Mouse (Mus musculus) G1E (cell line): ENCODE results near the gene Gm2022.
"Not testable (repeated sequence)": the region's sequence is repeated elsewhere in the genome, so short reads cannot be mapped to it uniquely, and the experiment has no call there.

Experiments
- CTCF ChIP-seq: IDR thresholded peaks from 2 replicates; pipeline ENCODE4 v1.5.1; 2012; ENCODE audit warnings: low read depth, low read length, inconsistent platforms, mixed read lengths
- GATA1 ChIP-seq: IDR thresholded peaks from 2 replicates; pipeline ENCODE4 v1.6.1; 2012; ENCODE audit warnings: borderline replicate concordance, low read length, inconsistent platforms, mixed read lengths
- POLR2AphosphoS5 ChIP-seq: IDR thresholded peaks from 2 replicates; pipeline ENCODE4 v1.6.1; 2012; ENCODE audit warnings: low read depth, low read length, inconsistent platforms; ENCODE audit not compliant: insufficient replicate concordance
- TAL1 ChIP-seq: conservative IDR thresholded peaks from 2 replicates; pipeline ENCODE4 v1.6.1; 2012; ENCODE audit warnings: low read depth, low read length, inconsistent platforms, mixed read lengths

DNA sequence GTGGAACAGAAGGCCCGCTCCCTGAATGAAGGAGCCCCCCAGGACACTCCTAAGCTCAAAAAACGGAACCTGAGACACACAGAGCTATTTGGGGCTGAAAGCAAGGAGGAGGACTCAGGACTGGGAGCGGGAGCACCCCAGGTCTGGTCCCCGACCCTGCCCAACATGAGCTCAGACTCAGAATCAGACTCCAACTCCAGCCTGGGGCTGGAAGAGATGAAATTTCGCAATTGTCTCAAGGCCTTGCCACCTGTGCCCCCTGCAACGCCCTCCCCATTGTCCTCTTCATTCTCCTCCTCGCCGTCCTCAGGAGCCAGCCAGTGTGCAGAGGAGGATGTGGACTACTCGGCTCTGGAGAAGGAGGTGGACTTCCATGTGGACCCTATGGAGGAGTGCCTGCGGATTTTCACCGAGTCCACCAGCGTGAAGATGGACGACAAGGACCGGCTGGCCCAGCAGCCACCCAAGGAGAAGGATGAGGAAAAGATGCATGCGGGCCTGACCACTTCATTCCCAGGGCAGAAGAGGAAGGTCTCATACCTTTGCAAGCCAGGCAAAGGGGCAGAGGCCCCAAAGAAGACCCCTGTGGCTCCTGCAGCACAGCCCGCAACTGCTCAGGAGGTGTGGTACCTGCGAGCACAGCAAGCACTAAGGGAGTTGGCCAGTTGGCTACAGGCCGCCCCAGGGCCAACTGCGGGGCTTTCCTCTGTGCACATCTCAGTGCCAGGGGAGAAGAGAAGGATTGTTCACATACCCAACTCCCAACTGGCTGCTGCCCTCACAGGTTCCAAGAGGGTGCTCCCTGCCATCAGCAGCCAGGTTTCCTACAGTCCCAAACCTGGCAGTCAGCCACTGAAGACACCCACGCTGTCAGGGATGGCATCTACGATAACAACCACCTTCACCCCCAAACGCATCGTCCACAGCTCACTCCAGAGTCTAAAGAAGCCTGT, 33.2 kb upstream of the Gm2022 start:
- not testable (repeated sequence) for TF ChIP-seq CTCF, GATA1, TAL1, POLR2AphosphoS5
